Mouse (Mus musculus): ENCODE results near the gene Selenok. TPM values are rescaled to one million over a fixed set of nuclear protein-coding genes. Genes with fewer than 3 reads are reported as not detected.

Gene Selenok
- polyA plus RNA-seq, 2 experiments, result 49.7 to 112 TPM

DNA sequence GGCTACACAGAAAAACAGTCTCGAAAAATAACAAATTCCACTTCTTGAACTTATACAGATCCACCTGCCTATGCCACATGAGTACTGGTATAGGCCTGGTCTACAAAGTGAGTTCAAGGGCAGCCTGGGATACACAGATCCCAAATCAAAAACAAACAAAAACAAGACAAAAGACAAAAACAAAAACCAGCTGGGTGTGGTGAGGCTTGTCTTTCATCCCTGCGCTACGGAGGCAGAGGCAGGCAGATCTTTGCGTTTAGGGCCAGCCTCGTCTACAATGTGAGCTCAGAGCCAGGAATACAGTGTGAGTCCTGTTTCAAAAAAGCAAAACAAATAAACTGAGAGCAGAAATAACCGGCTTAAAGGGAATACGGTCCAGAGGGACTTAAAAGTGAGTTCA lies 497 bp upstream of the Selenok start:
- 50% methylated on average over 7 of the region's 7 CpGs for WGBS (ENCODE audit: insufficient replicate concordance)
- Histone ChIP-seq H3K36me3 (replicated peaks; ENCODE audit: control insufficient read depth, insufficient read depth, low read depth) (peaks cover 21% of the 10 kb centered on the region), H3K9ac (replicated peaks) (peak overlapping the region; percentile 66), H3K27ac (peak overlapping the region; percentile 48; the same call in 1 of the 2 replicates), H3K9me3 (ENCODE audit: control insufficient read depth, low read length) (no peaks in the 10 kb centered on the region), H3K4me1 (replicated peaks; ENCODE audit: control insufficient read depth in 2 of 2, insufficient read depth in 2 of 2, low read length in 1 of 2) (peaks cover 12 to 17% of the 10 kb centered on the region in 2 experiments), H3K27me3 (ENCODE audit: control insufficient read depth, insufficient read depth, low read length) (no peaks in the 10 kb centered on the region), H3K4me3 (ENCODE audit: insufficient read depth in 1 of 2, low read depth in 2 of 2, low read length in 2 of 2) (peak overlapping the region; percentile 84 to 86), H3K4me2 (ENCODE audit: low read depth) (peak overlapping the region; percentile 73)
- ATAC-seq (ENCODE audit: insufficient read depth), result no peak; the same call in 1 of the 2 replicates
- TF ChIP-seq EP300 (IDR thresholded peaks at IDR 0.05; ENCODE audit: low read depth) (no peak), CTCF (IDR thresholded peaks at IDR 0.05; ENCODE audit: low read depth) (no peak)
- DNase-seq (ENCODE audit: low read depth in 3 of 3, low spot score in 3 of 3), result no peak

GRCm38 (mm10) chr14:29971446-29971845 lies 3.3 kb downstream of the Selenok start:
- ATAC-seq (ENCODE audit: insufficient read depth) (no peak), DNase-seq (ENCODE audit: low read depth in 3 of 3, low spot score in 3 of 3) (no peak)
- Histone ChIP-seq H3K4me1 (replicated peaks; ENCODE audit: control insufficient read depth in 2 of 2, insufficient read depth in 2 of 2, low read length in 1 of 2) (peaks cover 12 to 17% of the 10 kb centered on the region in 2 experiments), H3K36me3 (replicated peaks; ENCODE audit: control insufficient read depth, insufficient read depth, low read depth) (peaks cover 33% of the 10 kb centered on the region), H3K4me3 (ENCODE audit: insufficient read depth in 1 of 2, low read depth in 2 of 2, low read length in 2 of 2) (no peak overlapping the region), H3K9ac (replicated peaks) (no peak overlapping the region), H3K27me3 (ENCODE audit: control insufficient read depth, insufficient read depth, low read length) (no peaks in the 10 kb centered on the region), H3K27ac (no peak overlapping the region), H3K9me3 (ENCODE audit: control insufficient read depth, low read length) (no peaks in the 10 kb centered on the region), H3K4me2 (ENCODE audit: low read depth) (no peak overlapping the region)
- WGBS (ENCODE audit: insufficient replicate concordance), result 86% methylated on average over 7 of the region's 7 CpGs
- TF ChIP-seq EP300 (IDR thresholded peaks at IDR 0.05; ENCODE audit: low read depth), result no peak
- TF ChIP-seq CTCF (IDR thresholded peaks at IDR 0.05; ENCODE audit: low read depth), result no peak

GRCm38 (mm10) chr14:29971993-29972392 lies 3.9 kb downstream of the Selenok start:
- no peak for TF ChIP-seq EP300 (IDR thresholded peaks at IDR 0.05; ENCODE audit: low read depth)
- no peak for TF ChIP-seq CTCF (IDR thresholded peaks at IDR 0.05; ENCODE audit: low read depth)
- no peaks in the 10 kb centered on the region for H3K9me3 ChIP-seq (ENCODE audit: control insufficient read depth, low read length)
- H3K27me3 ChIP-seq (ENCODE audit: control insufficient read depth, insufficient read depth, low read length), result no peaks in the 10 kb centered on the region
- 77% methylated on average over 5 of the region's 5 CpGs for WGBS (ENCODE audit: insufficient replicate concordance)
- ATAC-seq (ENCODE audit: insufficient read depth), result no peak
- no peak overlapping the region for H3K4me2 ChIP-seq (ENCODE audit: low read depth)
- no peak overlapping the region for H3K9ac ChIP-seq (replicated peaks)
- peaks cover 33% of the 10 kb centered on the region for H3K36me3 ChIP-seq (replicated peaks; ENCODE audit: control insufficient read depth, insufficient read depth, low read depth)
- H3K27ac ChIP-seq, result no peak overlapping the region
- no peak overlapping the region for H3K4me3 ChIP-seq (ENCODE audit: insufficient read depth in 1 of 2, low read depth in 2 of 2, low read length in 2 of 2)
- no peak for DNase-seq (ENCODE audit: low read depth in 3 of 3, low spot score in 3 of 3)
- H3K4me1 ChIP-seq (replicated peaks; ENCODE audit: control insufficient read depth in 2 of 2, insufficient read depth in 2 of 2, low read length in 1 of 2), result peaks cover 12 to 17% of the 10 kb centered on the region in 2 experiments

GRCm38 (mm10) chr14:29976927-29977326 lies 8.8 kb downstream of the Selenok start:
- H3K27me3 ChIP-seq (ENCODE audit: control insufficient read depth, insufficient read depth, low read length), result no peaks in the 10 kb centered on the region
- H3K36me3 ChIP-seq (replicated peaks; ENCODE audit: control insufficient read depth, insufficient read depth, low read depth), result peaks cover 19% of the 10 kb centered on the region
- H3K4me1 ChIP-seq (replicated peaks; ENCODE audit: control insufficient read depth in 2 of 2, insufficient read depth in 2 of 2, low read length in 1 of 2), result peaks cover 0 to 10% of the 10 kb centered on the region in 2 experiments; a peak in 2 of 4 replicates
- no peak for ATAC-seq (ENCODE audit: insufficient read depth)
- 77% methylated on average over 6 of the region's 6 CpGs for WGBS (ENCODE audit: insufficient replicate concordance)
- no peak for DNase-seq (ENCODE audit: low read depth in 3 of 3, low spot score in 3 of 3)
- H3K4me3 ChIP-seq (ENCODE audit: insufficient read depth in 1 of 2, low read depth in 2 of 2, low read length in 2 of 2), result no peak overlapping the region
- no peaks in the 10 kb centered on the region for H3K9me3 ChIP-seq (ENCODE audit: control insufficient read depth, low read length)
- no peak overlapping the region for H3K27ac ChIP-seq
- no peak for TF ChIP-seq CTCF (IDR thresholded peaks at IDR 0.05; ENCODE audit: low read depth)
- no peak for TF ChIP-seq EP300 (IDR thresholded peaks at IDR 0.05; ENCODE audit: low read depth)
- no peak overlapping the region for H3K4me2 ChIP-seq (ENCODE audit: low read depth)
- H3K9ac ChIP-seq (replicated peaks), result no peak overlapping the region

DNA sequence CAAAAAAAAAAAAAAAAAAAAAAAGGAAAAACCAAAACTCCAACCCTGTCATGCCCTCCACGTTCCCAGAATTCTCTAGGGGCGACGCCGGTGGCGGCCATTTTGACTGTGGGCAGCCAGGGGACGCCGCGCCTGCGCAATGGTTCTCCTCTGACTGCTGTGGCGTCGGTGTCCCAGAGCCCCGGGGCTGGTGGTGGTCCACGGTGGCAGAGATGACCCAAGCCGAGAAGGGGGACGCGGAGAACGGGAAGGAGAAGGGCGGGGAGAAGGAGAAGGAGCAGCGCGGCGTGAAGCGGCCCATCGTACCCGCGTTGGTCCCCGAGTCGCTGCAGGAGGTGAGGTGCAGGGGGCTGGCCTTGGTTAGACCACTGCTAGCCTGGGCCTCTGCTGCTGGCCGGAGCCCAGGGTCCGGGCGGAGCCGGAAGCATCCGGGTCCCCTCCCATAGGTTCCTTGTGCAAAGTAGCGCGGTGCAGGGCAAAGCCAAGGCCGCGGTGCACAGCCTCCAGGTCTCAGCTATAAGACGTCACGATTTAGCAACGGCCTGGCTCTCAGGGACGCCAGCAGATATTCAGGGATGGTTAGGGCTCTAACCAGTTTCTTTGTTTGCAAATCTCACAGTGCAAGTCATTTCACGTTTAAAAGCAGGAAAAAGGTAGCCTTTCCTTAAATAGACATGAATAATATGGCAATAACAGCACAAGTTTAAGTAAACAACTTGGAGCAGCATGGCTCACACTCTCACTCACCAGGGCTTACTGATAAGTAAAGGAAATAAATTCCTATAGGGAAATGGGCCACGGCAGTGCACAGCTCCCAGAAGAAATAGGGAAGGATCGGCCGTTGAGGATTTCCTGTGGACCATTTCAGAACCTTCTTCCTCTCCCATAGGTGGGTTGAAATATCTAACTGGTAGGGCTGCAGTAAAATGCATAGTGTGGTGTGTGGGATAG lies 10.4 kb downstream of the Selenok start, which contains the start of gene Actr8:
Actr8 (plus strand) TSS at position 84 of the 951 bp plus-strand sequence.
- Histone ChIP-seq H3K27me3 (ENCODE audit: control insufficient read depth, insufficient read depth, low read length) (no peaks in the 10 kb centered on the region), H3K4me1 (replicated peaks; ENCODE audit: control insufficient read depth in 2 of 2, insufficient read depth in 2 of 2, low read length in 1 of 2) (peaks cover 0 to 10% of the 10 kb centered on the region in 2 experiments; a peak in 2 of 4 replicates), H3K27ac (peak within 1 kb of the TSS; percentile 6), H3K9ac (replicated peaks) (peak within 1 kb of the TSS; percentile 86), H3K4me3 (ENCODE audit: insufficient read depth in 1 of 2, low read depth in 2 of 2, low read length in 2 of 2) (peak within 1 kb of the TSS; percentile 69 to 98), H3K9me3 (ENCODE audit: control insufficient read depth, low read length) (no peaks in the 10 kb centered on the region), H3K36me3 (replicated peaks; ENCODE audit: control insufficient read depth, insufficient read depth, low read depth) (peaks cover 15% of the 10 kb centered on the region), H3K4me2 (ENCODE audit: low read depth) (peak within 1 kb of the TSS; percentile 77)
- WGBS (ENCODE audit: insufficient replicate concordance), result under 1% methylated on average over 44 of the region's 44 CpGs
- no peak for TF ChIP-seq CTCF (IDR thresholded peaks at IDR 0.05; ENCODE audit: low read depth)
- TF ChIP-seq EP300 (IDR thresholded peaks at IDR 0.05; ENCODE audit: low read depth), result no peak
- ATAC-seq (ENCODE audit: insufficient read depth) (peak; percentile 94), DNase-seq (ENCODE audit: low read depth in 3 of 3, low spot score in 3 of 3) (peak; percentile 63 to 70 (median 66))
